Mouse (Mus musculus) activated CD4-positive, CD25-positive, alpha-beta regulatory T cell, adult 4 months (primary cell): Measurements from ENCODE around the gene Noc3l. TPM values are rescaled to one million over a fixed set of nuclear protein-coding genes. Genes with fewer than 3 reads are reported as not detected.

Experiments
- ATAC-seq: one replicate; pipeline ENCODE4 v1.8.0; 2017
- polyA plus RNA-seq, 2 experiments: library from polyadenylated mRNA; unstranded; fragments of 100-300 nt; shearing (Covaris generic); gene quantifications; one replicate each; pipeline ENCODE4 v1.2.1; 2017

Gene Noc3l
- polyA plus RNA-seq, 2 experiments from 2014 or later: 7.1 to 9.5 TPM

- no peak for ATAC-seq
Observed at GRCm38 (mm10) chr19:38758056-38758455, 61.0 kb downstream of the Noc3l start.

- no peak for ATAC-seq
Observed at GRCm38 (mm10) chr19:38757161-38757560, 61.9 kb downstream of the Noc3l start.

GRCm38 (mm10) chr19:38750192-38750591 lies 68.8 kb downstream of the Noc3l start:
- no peak for ATAC-seq

- no peak for ATAC-seq
Observed at GRCm38 (mm10) chr19:38746492-38747014, 72.5 kb downstream of the Noc3l start.

GRCm38 (mm10) chr19:38745810-38746491 lies 73.1 kb downstream of the Noc3l start:
- peak; percentile 46 for ATAC-seq

- no peak for ATAC-seq
Observed at GRCm38 (mm10) chr19:38744546-38744945, 74.5 kb downstream of the Noc3l start.

Other genes starting within 250 kb of the Noc3l start
- under 1 TPM; 0.74 to 0.99 TPM for gene Tbc1d12, start 17.3 kb upstream of the Noc3l start, polyA plus RNA-seq
- gene Hells, start 111.7 kb upstream of the Noc3l start, polyA plus RNA-seq: 10 to 100 TPM; 33.3 to 37.4 TPM
- gene Cyp2c55, start 187.8 kb upstream of the Noc3l start, polyA plus RNA-seq: not detected
- gene Cyp2c65, start 241.8 kb upstream of the Noc3l start, polyA plus RNA-seq: not detected